Mouse (Mus musculus) lung, postnatal 0 days (tissue): ENCODE results near the gene Akap17b.

Source experiments
- CTCF ChIP-seq: IDR thresholded peaks from 2 replicates; pipeline ENCODE4 v1.5.1; 2016; ENCODE audit warnings: antibody characterized with exemption, mild to moderate bottlenecking
- EP300 ChIP-seq: IDR thresholded peaks from 2 replicates; pipeline ENCODE4 v1.6.1; 2016; ENCODE audit warnings: antibody characterized with exemption, mild to moderate bottlenecking, control low read depth

GRCm38 (mm10) chrX:36560170-36560569, 85.0 kb downstream of the Akap17b start:
- TF ChIP-seq CTCF (no peak), EP300 (no peak)
